Mouse (Mus musculus): ENCODE measurements around the gene Krt4.

GRCm38 (mm10) chr15:101958891-101959290, 34.4 kb upstream of the Krt4 start:
- no peak for TF ChIP-seq CTCF (IDR thresholded peaks at IDR 0.05; ENCODE audit: borderline replicate concordance, extremely low read depth, insufficient read depth, insufficient read length)
- TF ChIP-seq POLR2A (IDR thresholded peaks at IDR 0.05; ENCODE audit: borderline replicate concordance, extremely low read depth, insufficient read depth, insufficient read length, poor library complexity, severe bottlenecking): no peak

Measured in brain, embryonic 14.5 days (tissue).